Mouse (Mus musculus) left cerebral cortex, postnatal 25 days (tissue): Measurements from ENCODE around the gene Bbs12. TPM values are rescaled to one million over a fixed set of nuclear protein-coding genes. Genes with fewer than 3 reads are reported as not detected.

Experiments
- DNase-seq, 2 experiments: peaks; one replicate each; pipeline ENCODE4 v3.0.0; 2022; ENCODE audit warnings: low spot score in 2 of 2, mixed read lengths in 1 of 2
- intact Hi-C: fragments of 180-260 bp; cut with DNase I; formaldehyde crosslinking; loops from one replicate; pipeline ENCODE4 v1.15.1; 2025
- total RNA-seq, 2 experiments: library from RNA; stranded (reverse); gene quantifications; 2 replicates each; pipeline ENCODE4 v1.2.3; 2021

The Bbs12 gene
- total RNA-seq, 2 experiments from 2014 or later: 5.3 to 5.6 TPM

DNA sequence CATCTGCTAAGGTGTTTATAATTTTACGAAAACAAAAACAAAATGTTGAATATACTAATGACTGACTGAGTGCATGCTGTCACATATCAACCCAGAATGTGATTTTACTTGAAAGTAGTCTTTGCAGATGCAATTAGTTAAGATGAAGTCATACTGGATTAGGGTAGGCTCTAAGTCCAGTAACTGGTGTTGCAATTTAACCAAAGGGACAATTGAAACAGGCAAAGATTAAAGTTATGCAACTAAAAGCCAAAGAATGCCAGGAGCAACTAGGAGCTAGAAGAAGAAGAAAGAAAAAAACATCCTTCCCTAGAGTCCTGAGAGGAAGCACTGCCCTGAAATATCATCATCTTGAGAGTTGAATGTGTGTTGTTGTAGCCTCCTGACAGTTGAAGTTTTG, 3.9 kb downstream of the Bbs12 start:
- no peak for DNase-seq
- intact Hi-C loops: no loop called here

DNA sequence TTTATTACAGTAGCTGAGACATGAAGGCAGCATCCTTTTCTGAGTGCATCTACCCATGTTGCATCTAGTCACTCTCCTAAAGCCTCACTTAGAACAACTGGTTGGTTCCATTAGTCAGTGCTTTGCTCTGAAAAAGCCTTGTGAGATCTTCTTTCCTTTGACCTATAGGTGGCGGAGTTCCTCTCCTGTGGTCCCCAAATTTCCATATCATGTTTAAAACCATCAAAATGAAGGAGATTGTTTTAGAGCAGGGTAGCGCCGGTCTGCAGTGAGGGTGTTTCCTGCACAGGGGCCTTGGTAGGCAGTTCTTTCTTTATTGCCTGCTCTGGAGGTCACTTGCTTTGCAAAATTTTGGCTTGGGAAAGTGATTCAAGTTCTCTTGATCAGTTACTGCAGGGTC, 12.0 kb downstream of the Bbs12 start:
- intact Hi-C loops: no loop called here

DNA sequence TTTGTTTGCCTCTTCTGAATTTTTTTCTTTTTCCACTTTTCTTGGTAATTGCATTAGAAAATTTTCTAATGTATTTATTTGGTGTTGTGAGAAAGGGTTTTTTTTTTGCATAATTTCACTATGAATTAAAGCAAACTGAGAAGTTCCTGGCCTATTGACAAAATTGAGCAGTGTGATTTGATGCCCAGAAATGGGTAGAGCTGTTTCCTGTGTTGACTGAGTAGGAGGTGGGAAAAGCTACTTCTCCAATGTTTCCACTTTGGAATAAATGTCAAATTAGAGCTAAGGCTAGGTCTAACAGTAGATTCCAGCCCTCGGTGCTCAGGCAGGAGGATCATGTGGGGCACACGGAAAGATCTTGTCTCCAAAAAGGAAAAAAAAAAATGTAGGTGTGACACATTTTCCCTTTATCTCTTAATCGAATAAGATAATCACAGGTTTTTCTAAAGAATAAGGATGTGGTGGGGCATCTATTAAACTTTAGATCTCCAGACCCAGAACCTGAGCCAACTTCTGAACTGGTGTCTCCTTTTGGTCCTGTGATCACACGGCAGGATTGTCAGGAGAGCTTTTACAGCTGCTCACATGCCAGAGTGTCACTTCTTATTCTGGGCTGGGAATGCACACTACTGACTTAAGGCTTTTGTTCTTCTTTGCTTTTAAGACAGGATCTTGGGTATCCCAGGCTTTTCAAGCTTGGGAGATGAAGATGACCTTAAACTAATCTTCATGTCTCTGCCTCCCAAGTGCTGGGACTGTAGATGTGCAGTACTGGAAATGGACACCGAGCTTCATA, 13.2 kb downstream of the Bbs12 start:
- DNase-seq: no peak
- intact Hi-C loops: no loop called here

More for the DNA sequence above, 12.0 kb downstream of the Bbs12 start:
- peak in 1 of 2 experiments; percentile 24 for DNase-seq

DNA sequence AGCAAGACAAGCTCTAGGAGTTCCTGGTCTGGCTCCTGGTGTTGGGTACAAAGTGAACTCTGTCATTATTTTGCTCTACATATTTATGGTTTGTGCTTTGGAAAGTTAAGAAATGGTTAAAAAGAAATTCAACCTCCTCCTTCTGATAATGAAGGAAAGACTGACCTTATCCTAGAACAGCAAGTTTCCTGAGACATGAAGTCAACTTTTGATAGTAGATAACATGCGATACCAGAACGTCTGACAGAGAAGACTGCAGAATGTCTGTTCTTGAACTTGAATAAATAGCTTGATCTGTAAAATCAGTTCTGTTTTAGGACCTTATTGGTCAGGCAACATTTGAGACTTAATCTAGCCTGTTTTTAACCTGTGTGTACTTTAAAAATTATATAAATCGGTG, 14.3 kb downstream of the Bbs12 start:
- intact Hi-C loops: no loop called here
- no peak for DNase-seq

DNA sequence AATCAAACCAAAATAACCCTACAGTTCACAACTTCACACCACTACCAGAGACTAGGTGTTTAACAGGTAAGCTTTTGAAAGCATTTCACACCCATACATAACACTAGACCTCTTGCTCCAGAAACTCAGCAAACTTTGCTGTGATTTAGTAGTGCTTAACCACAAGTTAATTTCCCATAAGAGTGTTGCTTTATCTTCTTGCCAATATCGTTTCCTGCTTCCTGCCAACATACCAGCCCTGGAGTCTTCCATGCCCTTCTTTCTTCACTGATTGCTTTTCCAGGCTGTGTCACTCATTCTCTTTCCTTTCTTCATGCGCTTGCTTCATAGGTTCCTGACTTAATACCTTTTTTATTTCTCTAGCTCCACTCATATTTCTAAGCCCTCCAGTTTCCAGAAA, 16.1 kb downstream of the Bbs12 start:
- DNase-seq: no peak
- intact Hi-C loops: no loop called here

DNA sequence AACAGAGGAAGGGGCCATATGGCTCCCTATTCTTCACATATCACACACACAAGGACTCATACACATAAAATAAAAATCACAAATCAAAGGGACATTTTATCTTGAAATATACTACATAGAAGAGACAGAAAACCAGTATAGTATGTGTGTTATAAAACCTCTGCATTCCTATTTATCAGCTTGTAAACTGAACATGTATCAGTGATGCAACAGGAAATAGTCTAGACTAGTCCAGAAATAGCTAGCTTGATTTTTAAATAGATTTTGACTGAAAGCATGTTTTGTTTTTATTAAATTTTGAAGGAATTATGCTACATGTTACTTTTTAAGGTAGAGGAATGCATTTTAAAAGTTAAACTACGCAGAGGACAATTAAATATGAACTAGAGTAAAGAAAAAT, 17.6 kb downstream of the Bbs12 start:
- DNase-seq: no peak
- intact Hi-C loops: no loop called here

DNA sequence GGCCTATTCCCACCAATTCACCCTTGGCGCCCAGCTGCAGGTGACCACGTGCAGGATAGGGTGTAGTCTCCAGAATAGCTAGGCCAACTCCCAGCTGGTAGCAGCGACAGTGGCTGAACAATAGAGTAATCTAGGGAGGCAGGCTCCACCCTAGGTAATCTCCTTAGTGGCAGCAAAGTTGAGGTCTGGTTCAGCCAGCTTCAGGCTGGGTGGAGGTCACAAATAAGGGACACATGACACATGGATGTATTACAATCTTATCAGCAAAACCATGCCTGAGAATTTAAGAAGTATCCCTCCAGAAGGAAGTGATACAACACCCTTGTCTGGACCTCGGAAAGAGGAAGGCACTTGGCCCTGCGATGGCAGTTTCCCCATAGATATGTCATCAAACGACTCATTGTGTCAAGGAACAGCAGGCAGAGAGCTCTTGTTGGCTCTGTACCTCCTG, 19.7 kb downstream of the Bbs12 start:
- intact Hi-C loops: no loop called here
- DNase-seq: no peak

DNA sequence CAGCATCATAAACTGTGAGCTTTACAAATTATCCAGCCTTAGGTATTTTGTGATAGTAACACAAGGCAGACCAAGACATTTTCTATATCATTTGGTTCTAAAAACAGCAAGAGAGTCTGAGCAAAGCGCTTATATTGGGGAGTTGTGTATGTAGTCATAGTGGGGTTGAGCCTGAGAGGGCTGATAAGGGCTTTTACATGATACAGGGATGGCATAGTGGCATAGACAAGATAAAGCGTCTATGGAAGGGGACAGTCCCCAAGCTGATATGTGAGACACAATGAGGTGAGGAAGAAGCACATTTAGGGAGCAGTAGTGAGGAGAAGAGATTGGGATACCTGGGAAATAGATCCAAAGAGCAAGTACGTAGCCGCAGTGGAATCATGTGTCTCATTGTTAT, 21.7 kb downstream of the Bbs12 start:
- DNase-seq: no peak
- intact Hi-C loops: no loop called here

DNA sequence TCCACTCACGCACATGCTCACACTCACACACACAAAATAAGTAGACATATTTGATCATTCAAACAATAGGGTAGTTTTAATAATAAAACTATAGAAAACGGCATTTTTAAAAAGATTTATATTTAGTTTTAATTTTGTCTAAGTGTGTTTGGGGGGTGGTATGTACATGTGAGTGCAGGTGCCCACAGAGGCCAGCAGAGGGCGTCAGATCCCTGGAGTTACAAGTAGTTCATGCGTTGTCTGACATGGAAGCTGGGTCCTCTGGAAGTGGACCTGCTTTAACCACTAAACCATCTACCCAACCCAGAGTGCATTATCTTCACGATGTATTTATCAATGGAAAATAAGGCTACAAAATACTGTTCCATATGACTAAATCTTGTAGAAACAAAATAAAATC, 28.8 kb downstream of the Bbs12 start:
- DNase-seq: no peak
- intact Hi-C loops: loop anchor here (5.0 kb wide), 1 partner anchor 71 kb away; no protein-coding TSS in a partner anchor

DNA sequence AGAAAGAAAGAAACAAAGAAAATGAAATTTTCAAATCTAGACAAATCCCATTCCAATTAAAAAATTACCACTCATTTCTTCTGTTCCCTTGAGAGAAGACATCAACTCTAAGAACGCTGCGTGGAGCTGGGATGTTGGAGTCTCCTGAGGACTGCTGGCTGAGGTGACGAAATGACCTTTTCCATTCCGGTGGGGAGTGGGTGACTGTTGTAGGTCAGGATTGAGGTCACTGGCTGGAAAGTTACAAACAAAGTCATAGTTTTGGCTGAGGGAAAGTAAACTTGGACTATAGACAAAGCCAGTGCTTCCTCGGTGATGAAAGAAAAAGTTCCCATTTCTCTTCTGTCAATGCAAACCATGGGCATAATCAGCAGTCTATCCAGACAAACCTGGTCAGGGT, 30.5 kb downstream of the Bbs12 start:
- intact Hi-C loops: loop anchor here (5.0 kb wide), 1 partner anchor 69 kb away; no protein-coding TSS in a partner anchor
- DNase-seq: no peak

DNA sequence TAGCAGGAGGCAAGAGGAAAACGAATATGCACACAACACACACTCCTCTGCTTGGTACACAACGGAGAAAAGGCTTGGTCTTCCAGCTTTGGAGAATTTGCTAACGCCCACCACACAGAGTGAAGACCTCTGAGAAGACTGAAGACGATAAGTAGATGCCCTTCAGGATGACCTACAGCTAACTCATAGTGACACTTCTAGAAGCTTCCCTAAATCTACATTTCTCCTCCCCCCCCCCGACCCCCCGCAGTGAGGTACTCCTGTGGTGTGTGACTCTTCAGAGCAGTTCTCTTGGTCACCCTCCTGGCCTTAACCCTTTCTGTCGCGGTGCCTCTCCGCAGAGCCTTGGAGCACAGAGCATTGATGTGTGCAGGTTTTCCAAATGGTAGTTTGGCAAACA, 35.3 kb downstream of the Bbs12 start:
- DNase-seq: no peak
- intact Hi-C loops: no loop called here

DNA sequence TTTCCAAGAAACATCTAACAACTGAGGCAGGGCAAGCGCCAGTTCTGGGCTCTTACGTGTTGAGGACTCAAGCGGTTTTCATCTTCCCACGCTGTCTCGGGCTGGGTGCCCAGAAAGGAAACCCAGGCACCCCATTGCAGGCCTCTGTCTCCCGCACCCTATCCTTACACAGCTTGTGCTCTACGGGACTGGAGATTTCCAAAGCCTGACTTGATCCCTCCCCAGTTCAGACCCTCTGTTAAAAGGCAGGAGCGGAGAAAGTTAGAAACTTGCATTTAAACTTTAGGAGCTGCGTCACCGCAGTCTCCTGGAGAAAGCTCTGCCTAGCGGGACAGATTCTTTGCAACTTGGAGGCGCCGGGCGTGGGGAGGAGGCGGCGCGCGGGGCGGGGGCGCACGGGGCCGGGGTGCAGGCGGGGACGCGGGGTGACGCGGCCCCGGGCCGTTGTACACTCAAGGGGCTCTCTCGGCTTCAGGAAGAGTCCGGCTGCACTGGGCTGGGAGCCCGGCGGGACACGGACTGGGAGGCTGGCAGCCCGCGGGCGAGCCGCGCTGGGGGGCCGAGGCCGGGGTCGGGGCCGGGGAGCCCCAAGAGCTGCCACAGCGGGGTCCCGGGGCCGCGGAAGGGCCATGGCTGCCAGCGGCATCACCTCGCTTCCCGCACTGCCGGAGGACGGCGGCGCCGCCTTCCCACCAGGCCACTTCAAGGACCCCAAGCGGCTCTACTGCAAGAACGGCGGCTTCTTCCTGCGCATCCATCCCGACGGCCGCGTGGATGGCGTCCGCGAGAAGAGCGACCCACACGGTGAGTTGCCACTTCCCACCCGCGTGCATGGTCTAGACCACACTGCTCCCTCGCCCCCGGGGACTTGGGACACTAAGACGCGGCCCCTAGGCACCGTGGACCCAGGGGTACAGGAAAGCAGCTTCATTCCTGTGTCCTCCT, 36.1 kb downstream of the Bbs12 start, which contains the start of gene Fgf2:
Gene Fgf2 (plus strand): TSS at position 126 of the 945 bp plus-strand sequence.
- DNase-seq: peak; percentile 28 to 73
- intact Hi-C loops: no loop called here

DNA sequence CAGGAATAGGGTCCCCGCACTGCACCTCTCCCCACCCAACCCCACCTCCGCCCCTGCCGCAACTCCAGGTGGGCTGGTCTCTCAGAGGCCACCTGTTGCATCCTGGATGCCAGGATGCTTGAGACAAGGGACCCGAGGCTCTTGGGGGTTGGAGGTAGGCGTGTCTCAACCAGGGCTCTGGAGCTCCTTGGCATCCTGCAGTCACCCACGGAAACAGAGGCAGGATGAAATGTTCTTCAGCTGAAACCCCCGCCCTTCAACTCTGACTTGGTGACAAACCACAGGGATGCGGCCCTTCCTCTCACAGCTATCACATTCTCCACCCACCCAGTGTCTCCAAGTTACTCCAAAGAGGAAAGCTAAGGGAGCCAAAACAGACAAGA, 36.8 kb downstream of the Bbs12 start:
- DNase-seq: no peak
- intact Hi-C loops: no loop called here

DNA sequence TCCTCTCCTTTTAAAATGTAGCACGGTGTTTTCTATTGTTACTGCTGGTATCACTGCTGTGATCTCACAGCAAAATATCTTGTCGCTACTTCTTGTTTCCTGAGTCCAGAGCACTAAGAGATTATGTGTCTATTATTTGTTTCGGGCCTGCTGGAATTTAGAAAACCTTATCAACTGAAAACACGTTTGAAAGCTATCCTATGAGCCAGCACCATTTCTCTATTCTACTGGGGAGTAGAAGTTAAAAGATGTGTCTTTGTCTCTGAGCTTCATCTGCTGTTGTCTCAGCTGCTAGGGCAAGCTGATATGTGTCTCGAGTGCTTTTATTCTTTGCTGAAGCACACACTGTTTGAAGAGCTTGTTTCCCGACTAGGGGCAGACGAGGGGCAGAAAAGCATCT, 38.0 kb downstream of the Bbs12 start:
- intact Hi-C loops: no loop called here
- no peak for DNase-seq

DNA sequence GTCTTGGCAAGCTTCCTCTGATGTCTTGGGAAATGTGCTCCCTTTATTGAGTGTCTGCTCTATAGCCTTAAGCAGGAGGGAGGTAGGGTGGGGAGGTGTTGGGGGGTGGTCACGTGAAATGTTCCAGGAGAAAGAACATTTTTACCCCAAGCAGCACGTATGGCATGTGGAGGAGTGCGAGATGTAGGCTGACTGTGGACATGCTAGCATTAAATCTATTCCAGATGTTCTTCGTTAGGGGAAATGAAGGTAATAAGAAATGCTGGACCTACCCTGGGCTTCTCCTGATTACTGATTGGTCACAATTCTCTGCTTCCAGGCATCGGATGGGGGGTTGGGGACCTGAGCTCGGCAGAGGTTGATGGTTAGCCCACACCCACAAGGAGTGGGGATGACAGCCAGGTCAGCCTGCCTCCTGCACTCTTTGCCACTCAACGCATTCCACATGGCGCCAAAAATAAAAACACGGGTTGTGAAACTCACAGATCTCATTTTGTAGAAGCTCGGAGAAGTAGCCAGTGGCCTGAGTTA, 41.7 kb downstream of the Bbs12 start:
- DNase-seq: no peak

DNA sequence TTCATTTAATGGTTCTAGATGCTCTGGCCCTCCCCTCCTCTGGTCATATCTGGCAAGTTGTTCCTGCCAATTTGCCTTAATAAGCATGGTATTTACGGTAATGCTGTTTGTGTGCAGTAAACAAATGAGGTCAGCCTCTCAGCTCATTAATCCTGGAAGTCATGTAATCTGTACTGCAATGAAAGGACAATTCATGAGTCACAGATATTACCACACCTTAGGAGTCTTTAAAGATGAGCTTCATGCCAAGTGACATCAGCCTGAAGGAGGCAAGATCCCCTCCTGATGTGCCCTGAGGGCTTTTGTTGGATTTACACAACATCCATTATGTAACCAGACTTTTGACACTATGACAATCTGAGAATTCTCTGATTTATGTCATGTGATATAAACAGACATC, 42.4 kb downstream of the Bbs12 start:
- no peak for DNase-seq
- intact Hi-C loops: no loop called here

More for the DNA sequence above, 41.7 kb downstream of the Bbs12 start:
- intact Hi-C loops: no loop called here

DNA sequence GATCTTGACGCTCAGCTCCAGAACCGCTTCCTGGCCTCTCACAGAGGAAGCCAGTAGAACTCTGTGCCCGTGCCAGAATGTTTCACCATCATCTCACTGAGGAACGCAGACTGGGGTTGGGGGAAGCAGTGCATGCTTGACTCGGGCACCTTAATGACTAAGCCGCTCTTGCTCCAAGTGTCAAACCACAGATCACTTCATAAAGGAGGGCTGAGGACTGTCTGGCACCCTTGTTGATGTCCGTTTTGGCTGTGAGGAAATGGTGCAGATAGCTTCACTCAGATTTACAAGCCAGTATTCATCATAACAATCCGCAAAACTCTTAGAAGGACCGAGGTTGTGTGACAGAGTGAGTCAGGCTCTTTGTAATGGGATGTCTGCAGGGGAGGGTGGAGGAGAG, 48.4 kb downstream of the Bbs12 start:
- DNase-seq: no peak
- intact Hi-C loops: no loop called here

DNA sequence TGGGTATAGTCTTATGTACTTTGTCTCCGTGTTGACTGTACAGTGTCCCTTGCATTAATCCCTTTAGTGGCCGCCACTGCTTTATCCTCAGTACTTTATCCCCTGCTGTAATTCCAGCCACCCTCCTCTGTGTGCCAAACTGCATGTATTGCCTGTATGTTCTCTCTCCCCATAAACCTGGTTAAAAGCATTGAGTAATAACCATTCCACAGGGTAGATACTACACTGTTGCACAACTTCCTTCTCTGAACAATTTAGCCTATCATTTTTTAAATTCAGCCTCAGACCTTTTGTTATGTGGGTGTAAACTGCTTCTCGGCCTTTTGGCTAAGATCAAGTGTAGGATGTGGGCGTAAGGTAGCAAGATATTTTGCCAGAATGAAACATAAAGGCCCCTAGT, 52.8 kb downstream of the Bbs12 start:
- intact Hi-C loops: no loop called here
- no peak for DNase-seq

DNA sequence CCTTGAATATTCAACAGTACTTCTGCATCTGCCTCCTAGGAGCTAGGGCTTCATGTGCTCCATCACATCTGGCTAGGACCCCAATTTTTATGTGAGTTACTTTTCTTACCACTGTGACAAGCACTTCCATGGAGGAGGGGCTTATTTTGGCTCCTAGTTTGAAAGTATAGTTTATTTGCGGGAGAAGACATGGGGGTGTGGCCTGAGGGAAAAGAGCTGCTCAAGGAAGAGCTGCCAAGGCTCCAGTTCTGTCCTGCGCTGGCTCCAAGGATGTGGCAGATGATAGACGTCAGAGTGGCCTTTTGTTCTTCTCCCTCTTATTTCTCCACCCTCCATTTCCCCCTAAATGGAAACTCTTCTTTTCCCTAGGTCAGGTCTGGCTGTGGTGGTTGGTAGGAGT, 53.6 kb downstream of the Bbs12 start:
- intact Hi-C loops: no loop called here
- no peak for DNase-seq

DNA sequence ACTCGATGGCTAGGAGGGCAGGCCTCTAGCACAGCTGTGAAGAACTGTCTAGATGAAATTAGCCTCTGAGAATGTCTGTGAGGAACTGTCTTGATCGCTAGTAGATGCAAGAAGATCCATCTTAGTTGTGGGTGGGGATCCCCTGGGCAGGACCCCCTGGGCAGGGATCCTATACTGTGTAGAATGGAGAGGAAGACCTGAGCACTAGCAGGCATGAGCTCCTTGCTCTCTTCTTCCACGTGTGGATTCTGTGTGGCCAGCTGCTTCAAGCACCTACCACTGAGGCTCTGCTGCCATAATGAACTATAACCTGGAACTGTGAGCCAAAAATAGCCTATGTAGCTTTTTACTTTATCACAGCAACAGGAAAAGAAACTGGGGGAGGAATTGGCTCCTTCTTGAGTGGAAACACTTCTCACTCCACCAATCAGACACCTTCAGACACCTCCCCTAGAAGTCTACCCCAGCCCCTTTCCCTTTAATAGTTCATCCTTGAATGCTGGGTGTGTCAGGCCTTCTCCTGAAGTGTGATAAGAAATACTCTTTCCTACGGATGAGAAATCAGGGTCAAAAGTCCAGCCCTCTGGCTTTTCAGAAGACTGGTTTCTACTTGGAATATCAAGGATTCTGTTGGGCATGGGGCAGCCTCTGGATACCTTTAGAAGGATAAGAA, 54.2 kb downstream of the Bbs12 start:
- no peak for DNase-seq
- intact Hi-C loops: no loop called here
